Mouse (Mus musculus) A20 (cell line): ENCODE data around the gene Gm10382.
A peak's percentile ranks its signal among the peaks of the same experiment; 100 is the strongest.
"Not testable (repeated sequence)": the region's sequence is repeated elsewhere in the genome, so short reads cannot be mapped to it uniquely, and the experiment has no call there.

Experiments used
- DNase-seq: peaks from one replicate; pipeline ENCODE4 v3.0.0-alpha.2; 2011; ENCODE audit warnings: low read depth, low spot score

The Gm10382 gene

DNA sequence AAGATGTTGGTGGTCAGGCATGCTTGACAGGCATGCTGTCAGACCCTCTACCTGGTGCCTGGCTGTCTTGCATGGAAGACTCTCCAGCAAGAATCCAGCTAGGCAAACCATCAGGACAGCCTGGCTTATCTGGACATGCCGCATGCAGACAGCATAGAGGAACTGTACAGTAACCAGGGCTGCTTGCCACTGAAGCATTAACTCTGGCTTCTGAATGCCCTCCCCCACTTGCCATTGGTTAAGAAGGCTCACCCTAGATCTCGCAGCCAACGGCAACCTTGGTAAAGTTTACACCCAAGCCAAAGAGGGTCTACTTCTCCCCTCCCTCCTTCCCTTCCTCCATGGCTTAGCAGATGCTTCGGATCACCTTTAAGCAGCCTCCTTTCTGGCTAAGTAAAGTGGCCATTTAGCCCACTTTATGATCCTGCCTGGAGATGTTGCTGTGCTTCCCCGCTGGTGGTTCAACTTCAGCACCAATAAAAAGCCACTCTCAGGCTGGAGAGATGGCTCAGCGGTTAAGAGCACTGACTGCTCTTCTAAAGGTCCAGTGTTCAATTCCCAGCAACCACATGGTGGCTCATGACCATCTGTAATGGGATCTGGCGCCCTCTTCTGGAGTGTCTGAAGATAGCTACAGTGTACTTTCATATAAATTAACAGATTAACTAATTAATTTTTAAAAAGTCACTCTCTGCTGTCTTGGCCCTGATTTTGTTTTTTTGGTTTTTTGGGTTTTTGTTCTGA lies 18.0 kb upstream of the Gm10382 start:
- no peak for DNase-seq

GRCm38 (mm10) chr5:125372027-125372426 lies 17.1 kb upstream of the Gm10382 start:
- no peak for DNase-seq

- DNase-seq = peak; percentile 45
Measured at GRCm38 (mm10) chr5:125375871-125376270, 13.3 kb upstream of the Gm10382 start.

DNA sequence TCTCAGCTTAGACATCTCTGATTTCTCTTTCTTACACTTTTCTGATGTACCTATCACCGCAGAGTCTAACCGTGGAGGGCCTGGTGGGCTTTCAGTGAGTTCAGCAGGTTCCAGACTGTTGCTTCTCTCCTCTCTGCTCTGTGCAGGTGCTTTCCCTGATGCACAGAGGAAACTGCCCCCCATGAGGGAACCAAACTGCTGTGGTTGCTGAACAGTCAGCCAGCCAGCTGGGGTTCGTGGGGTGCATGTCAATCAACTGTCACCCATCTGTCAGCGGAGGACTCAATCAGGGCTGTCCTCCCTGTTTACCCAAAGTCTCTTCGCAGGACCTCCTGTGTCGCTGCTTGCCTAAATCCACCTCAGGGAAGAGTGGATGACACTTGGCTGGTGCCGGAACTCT lies 11.9 kb upstream of the Gm10382 start:
- peak; percentile 58 for DNase-seq

DNA sequence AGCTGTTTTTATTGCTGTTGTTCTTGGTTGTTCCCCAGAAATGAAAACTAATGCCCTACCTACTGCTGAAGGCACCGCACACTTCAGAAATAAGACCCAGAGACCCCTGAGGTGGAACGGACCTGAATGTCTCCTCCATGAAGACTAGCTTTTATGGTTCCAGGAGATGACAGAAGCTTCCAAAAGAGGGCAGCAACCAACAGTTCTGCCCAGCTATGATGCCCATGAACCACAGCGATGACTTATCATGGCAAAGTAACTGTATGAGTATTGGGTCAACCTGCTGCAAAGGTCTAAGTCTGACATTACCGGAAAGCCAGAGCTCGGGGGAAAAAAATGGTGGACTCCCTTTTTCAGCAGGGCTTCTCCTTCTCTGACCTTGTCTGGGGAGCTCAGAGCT lies 10.2 kb upstream of the Gm10382 start:
- no peak for DNase-seq

- no peak for DNase-seq
Measured at GRCm38 (mm10) chr5:125381954-125382672, 7.0 kb upstream of the Gm10382 start.

- DNase-seq = peak; percentile 76
Measured at GRCm38 (mm10) chr5:125382673-125383558, 6.2 kb upstream of the Gm10382 start.

DNA sequence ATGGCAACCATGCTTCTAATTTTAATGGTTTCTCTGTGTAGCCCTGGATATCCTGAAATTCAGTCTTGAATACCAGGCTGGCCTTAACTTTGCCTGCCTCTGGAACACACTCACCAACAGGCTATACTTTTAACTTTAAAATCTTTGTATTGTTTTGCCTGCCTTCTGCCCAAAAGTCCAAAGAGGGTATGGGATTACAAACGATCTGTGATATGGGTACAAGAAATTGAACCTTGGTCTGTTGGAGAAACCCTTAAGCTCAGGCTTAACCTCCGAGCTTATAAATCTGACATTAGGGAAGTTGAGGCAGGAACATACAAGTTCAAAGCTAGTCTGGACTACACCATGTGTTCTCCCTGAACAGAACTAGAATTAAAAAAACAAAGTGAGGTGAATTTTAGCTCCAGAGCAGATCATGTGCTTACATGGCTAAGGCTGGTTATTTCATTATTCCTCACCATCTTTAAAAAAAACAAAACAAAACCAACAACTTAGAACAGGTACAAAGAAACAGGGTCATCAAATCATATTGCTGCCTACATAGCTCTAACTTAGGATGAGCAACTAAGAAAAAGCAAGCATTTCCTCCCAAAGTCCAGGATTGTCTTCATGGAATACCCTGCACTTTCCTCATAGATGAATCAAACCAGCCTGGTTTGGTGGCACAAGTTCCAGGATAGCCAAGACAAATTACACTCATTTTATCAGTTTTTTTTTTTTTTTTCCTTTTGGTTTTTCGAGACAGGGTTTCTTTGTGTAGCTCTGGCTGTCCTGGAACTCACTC lies 5.3 kb upstream of the Gm10382 start:
- DNase-seq = no peak

DNA sequence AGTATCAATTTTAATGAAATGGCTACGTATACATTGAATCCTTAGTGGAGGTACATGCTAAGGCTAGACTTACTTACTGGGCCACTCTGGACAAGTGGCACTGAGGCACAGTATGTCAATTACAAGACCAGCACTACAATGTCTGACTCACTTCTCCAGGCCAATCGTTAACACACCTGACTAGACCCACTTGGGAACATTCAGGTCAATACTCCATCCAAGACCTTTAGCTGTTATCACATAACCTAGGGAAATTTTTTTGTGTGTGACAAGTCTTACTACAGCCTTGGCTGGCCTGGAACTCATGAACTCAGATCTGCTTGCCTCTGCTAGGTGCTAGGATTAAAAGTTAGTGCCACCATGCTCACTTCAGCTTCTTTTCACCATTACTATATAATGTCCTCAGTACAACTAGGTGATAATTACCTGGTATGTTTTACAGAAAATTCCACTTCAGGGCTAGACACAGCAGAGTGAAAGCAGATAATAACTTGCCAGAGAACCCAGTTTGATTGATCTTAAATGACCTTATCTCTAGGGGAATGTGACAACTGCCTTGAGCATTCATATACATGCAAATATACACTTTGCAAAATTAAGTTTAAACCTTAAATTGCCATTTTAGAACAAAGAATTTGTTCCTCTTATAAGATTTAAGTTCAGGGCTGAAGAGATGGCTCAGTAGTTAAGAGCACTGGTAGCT lies 4.5 kb upstream of the Gm10382 start:
- peak; percentile 33 for DNase-seq

- DNase-seq = no peak
Measured at GRCm38 (mm10) chr5:125385215-125385940, 3.7 kb upstream of the Gm10382 start.

- DNase-seq = not testable (repeated sequence)
Measured at GRCm38 (mm10) chr5:125387295-125387694, 1.8 kb upstream of the Gm10382 start.

- no peak for DNase-seq
Measured at GRCm38 (mm10) chr5:125388358-125389092, 597 bp upstream of the Gm10382 start.

GRCm38 (mm10) chr5:125389579-125390441 lies 688 bp downstream of the Gm10382 start, which contains the start of gene Ubc:
Ubc (minus strand) TSS chr5:125390202.
- peak; percentile 96 for DNase-seq

GRCm38 (mm10) chr5:125390906-125391477 lies 1.9 kb downstream of the Gm10382 start:
- DNase-seq = peak; percentile 45

DNA sequence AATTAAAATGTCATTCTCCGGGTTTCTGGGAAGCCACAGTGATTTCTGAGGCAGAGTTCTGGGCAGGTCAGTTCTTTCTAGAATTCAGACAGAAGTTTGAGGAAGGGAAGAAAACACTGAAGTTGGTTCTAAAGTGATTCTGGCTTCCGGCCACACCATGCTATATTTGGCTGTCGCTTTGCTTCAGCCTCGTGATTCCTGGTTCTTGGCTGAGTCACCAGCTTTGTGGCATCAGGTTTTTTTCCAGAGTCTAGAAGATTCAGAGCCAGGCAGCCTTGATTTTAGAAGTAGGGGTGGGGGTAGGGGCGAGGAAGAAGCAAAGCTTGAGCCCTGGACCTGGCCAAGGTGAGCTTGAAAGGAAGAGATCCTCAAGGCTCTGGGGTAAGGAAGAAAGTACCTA lies 2.5 kb downstream of the Gm10382 start:
- DNase-seq = peak; percentile 49

DNA sequence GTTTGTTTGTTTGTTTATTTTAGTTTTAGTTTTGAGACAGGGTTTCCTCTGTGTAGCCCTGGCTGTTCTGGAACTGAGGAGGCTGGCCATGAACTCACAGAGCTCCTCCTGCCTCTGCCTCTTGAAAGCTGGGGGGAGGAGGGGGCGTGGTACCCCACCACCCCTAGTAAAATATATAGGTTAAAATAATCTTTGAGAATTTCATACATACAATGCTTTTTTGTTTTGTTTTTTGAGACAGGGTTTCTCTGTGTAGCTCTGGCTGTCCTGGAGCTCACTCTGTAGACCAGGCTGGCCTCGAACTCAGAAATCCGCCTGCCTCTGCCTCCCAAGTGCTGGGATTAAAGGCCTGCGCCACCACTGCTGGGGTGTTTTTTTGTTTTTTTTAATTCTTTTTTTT lies 3.1 kb downstream of the Gm10382 start:
- not testable (repeated sequence) for DNase-seq

DNA sequence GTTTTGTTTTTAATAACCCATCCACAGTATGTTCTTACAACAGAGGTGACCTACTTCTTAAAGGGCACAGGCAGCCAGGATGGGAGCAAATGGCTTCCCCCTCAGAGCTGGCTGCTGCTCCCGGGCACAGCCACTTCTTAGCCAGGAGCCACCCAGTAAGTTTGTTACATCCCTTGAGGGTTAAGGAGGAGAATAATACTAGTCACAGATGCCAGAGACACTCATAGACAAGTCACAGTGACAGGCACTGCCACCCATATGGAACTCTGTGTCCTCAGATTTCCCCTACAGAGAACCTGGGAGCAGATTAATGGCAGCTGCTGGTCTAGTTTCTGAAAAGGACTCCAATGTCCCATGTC lies 3.5 kb downstream of the Gm10382 start:
- DNase-seq = no peak
